Comparison of ENCODE assay signal across 17 mouse cellular contexts in genomic region chr3:116342251-116342650, GRCm38 (mm10).
"Had no signal": no experiment of that assay in that cellular context is flagged by ENCODE, and none has a peak within 500 bp of the region (broad histone marks: within the 10 kb centered on the region; RNA-seq: fewer than 3 reads in every experiment).

No protein-coding gene starts in this region.

- H3K4me3 ChIP-seq: lung, embryonic 15.5 days; megakaryocyte, embryonic 14.5 days; midbrain, embryonic 13.5 days; midbrain, embryonic 15.5 days; neural tube, embryonic 12.5 days; stomach, embryonic 15.5 days had no signal

- DNase-seq: liver, postnatal 0 days; lung, adult 2 months; lung, postnatal 14 days; lung, postnatal 36 days; retina, postnatal 1 day; right cerebral cortex, adult 18-20 months; thymus, adult 2 months; thymus, postnatal 25 days; thymus, postnatal 4 days had no signal

- H3K36me3 ChIP-seq: lung, embryonic 15.5 days; midbrain, embryonic 15.5 days had no signal

- H3K4me1 ChIP-seq: midbrain, embryonic 13.5 days; midbrain, embryonic 15.5 days; stomach, embryonic 15.5 days had no signal

- H3K9me3 ChIP-seq: lung, embryonic 15.5 days; megakaryocyte, embryonic 14.5 days; midbrain, embryonic 13.5 days; midbrain, embryonic 15.5 days; neural tube, embryonic 12.5 days; stomach, embryonic 15.5 days had no signal

- H3K27ac ChIP-seq: lung, embryonic 15.5 days; macrophage; midbrain, embryonic 13.5 days; midbrain, embryonic 15.5 days; neural tube, embryonic 12.5 days; stomach, embryonic 15.5 days; stomach, postnatal 0 days had no signal

- H3K9ac ChIP-seq: liver, postnatal 0 days; lung, embryonic 15.5 days; midbrain, embryonic 13.5 days; midbrain, embryonic 15.5 days; neural tube, embryonic 12.5 days; stomach, embryonic 15.5 days had no signal
